ENCODE assay signal across 9 mouse cellular contexts in the genomic region with DNA sequence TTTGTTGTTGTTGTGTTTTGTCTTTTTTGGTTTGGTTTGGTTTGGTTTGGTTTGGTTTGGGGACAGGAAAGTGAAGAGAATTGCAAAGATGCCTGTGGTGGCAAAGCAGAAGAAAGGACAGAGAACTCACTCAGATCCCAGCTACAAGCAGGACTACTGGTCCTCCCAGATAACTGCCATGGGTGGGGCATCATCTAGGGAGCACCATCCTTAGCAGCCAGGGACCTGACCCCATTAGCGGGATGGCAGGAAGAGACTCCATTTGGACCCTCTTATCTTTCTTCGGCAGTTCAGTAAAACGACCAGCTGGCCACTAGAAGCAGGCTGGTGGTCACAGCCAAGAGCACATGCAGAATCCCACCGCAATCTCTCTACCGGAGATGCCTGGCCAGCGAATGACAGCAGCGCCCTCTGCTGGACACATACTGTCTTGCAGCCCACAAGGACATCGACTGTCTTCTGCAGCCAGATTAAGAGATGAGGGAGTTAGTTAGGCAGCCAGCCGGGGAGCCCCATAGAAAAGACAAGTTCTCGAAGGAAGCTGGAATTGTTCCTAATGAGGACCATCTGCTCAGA.
DNase-seq lines count a peak whose midpoint lies in the region; ATAC-seq and TF ChIP-seq lines count a peak whose summit lies in the region.
"Had no signal": no experiment of that assay in that cellular context is flagged by ENCODE, and none has a peak within 500 bp of the region (broad histone marks: within the 10 kb centered on the region; RNA-seq: fewer than 3 reads in every experiment).

No protein-coding gene starts in this region.

- TF ChIP-seq CTCF in testis, adult 2 months (IDR thresholded peaks at IDR 0.05; ENCODE audit: control insufficient read depth, insufficient read depth, insufficient replicate concordance, low read depth, low read length), result peak; percentile 99

- no peak for ATAC-seq in liver, embryonic 12.5 days
- peak; percentile 68 for ATAC-seq in kidney, embryonic 14.5 days (ENCODE audit: low FRiP score, low TSS enrichment)
- no peak for ATAC-seq in limb, embryonic 14.5 days (ENCODE audit: low FRiP score, low read depth)

- DNase-seq in liver, result peak; percentile 65
- DNase-seq in embryo, embryonic 11.5 days (ENCODE audit: low read depth, low spot score), result peak; percentile 75
- peak; percentile 35 to 74 for DNase-seq in heart, adult 18-20 months
- peak; percentile 66 for DNase-seq in limb, embryonic 14.5 days (ENCODE audit: low spot score)
- peak; percentile 12 to 49 for DNase-seq in natural killer cell, adult 2 months (ENCODE audit: low spot score in 2 of 2)

- H3K9ac ChIP-seq in liver, embryonic 12.5 days, result no peak overlapping the region
- no peak overlapping the region for H3K9ac ChIP-seq in kidney, embryonic 14.5 days (ENCODE audit: low read depth, low read length)
- H3K9ac ChIP-seq in limb, embryonic 14.5 days (ENCODE audit: low read depth, low read length, severe bottlenecking), result no peak overlapping the region
- H3K9ac ChIP-seq: stomach, embryonic 15.5 days had no signal

- no peaks in the 10 kb centered on the region for H3K9me3 ChIP-seq in liver, embryonic 12.5 days (replicated peaks)
- H3K9me3 ChIP-seq in kidney, embryonic 14.5 days (ENCODE audit: control insufficient read depth, low read length), result no peaks in the 10 kb centered on the region
- no peaks in the 10 kb centered on the region for H3K9me3 ChIP-seq in limb, embryonic 14.5 days (ENCODE audit: control insufficient read depth, low read length)
- H3K9me3 ChIP-seq: stomach, embryonic 15.5 days had no signal

- WGBS in liver, embryonic 12.5 days (ENCODE audit: insufficient replicate concordance), result 8% methylated on average over 10 of the region's 10 CpGs
- WGBS in kidney, embryonic 14.5 days, result 6% methylated on average over 10 of the region's 10 CpGs
- WGBS in limb, embryonic 14.5 days, result 8% methylated on average over 10 of the region's 10 CpGs

- no peak for TF ChIP-seq POLR2A in limb, embryonic 14.5 days (IDR thresholded peaks at IDR 0.05; ENCODE audit: borderline replicate concordance, extremely low read depth, insufficient read depth, insufficient read length)
- no peak for TF ChIP-seq POLR2A in testis, adult 2 months (IDR thresholded peaks at IDR 0.05; ENCODE audit: control insufficient read depth, low read depth, low read length)

- no peaks in the 10 kb centered on the region for H3K4me1 ChIP-seq in liver, embryonic 12.5 days
- no peaks in the 10 kb centered on the region for H3K4me1 ChIP-seq in kidney, embryonic 14.5 days (ENCODE audit: control insufficient read depth, insufficient read depth, low read length)
- H3K4me1 ChIP-seq in limb, embryonic 14.5 days (ENCODE audit: control insufficient read depth, insufficient read depth, low read length), result no peaks in the 10 kb centered on the region
- H3K4me1 ChIP-seq in testis, adult 2 months (ENCODE audit: control insufficient read depth, insufficient read depth, low read length), result peaks cover 9% of the 10 kb centered on the region

- H3K27ac ChIP-seq in liver, embryonic 12.5 days, result no peak overlapping the region
- no peak overlapping the region for H3K27ac ChIP-seq in kidney, embryonic 14.5 days (ENCODE audit: low read depth, low read length)
- H3K27ac ChIP-seq in limb, embryonic 14.5 days (replicated peaks; ENCODE audit: low read depth, low read length), result no peak overlapping the region
- no peak overlapping the region for H3K27ac ChIP-seq in testis, adult 2 months (ENCODE audit: control insufficient read depth, insufficient read depth, low read depth, low read length)
- H3K27ac ChIP-seq: stomach, embryonic 15.5 days had no signal

- H3K36me3 ChIP-seq in liver, embryonic 12.5 days, result no peaks in the 10 kb centered on the region
- H3K36me3 ChIP-seq in kidney, embryonic 14.5 days (ENCODE audit: control insufficient read depth, insufficient read depth, low read length), result no peaks in the 10 kb centered on the region
- H3K36me3 ChIP-seq in limb, embryonic 14.5 days (ENCODE audit: control insufficient read depth, insufficient read depth, low read length), result no peaks in the 10 kb centered on the region
- no peaks in the 10 kb centered on the region for H3K36me3 ChIP-seq in testis, adult 2 months (ENCODE audit: control insufficient read depth, insufficient read depth, low read length)
- H3K36me3 ChIP-seq: stomach, embryonic 15.5 days had no signal

- H3K27me3 ChIP-seq in liver, embryonic 12.5 days (replicated peaks), result no peaks in the 10 kb centered on the region
- H3K27me3 ChIP-seq in kidney, embryonic 14.5 days (ENCODE audit: control insufficient read depth, insufficient read depth, low read length), result no peaks in the 10 kb centered on the region
- H3K27me3 ChIP-seq in limb, embryonic 14.5 days (ENCODE audit: control insufficient read depth, insufficient read depth, low read length), result no peaks in the 10 kb centered on the region
- H3K27me3 ChIP-seq in testis, adult 2 months (ENCODE audit: control insufficient read depth, insufficient read depth, low read length), result no peaks in the 10 kb centered on the region
- H3K27me3 ChIP-seq: stomach, embryonic 15.5 days had no signal

- H3K4me3 ChIP-seq in liver, embryonic 12.5 days, result no peak overlapping the region
- H3K4me3 ChIP-seq in kidney, embryonic 14.5 days (ENCODE audit: low read length), result no peak overlapping the region
- no peak overlapping the region for H3K4me3 ChIP-seq in limb, embryonic 14.5 days (replicated peaks; ENCODE audit: low read length)
- peak overlapping the region; percentile 19; the same call in 1 of the 2 replicates for H3K4me3 ChIP-seq in testis, adult 2 months (ENCODE audit: control insufficient read depth, low read depth, low read length)
- H3K4me3 ChIP-seq: stomach, embryonic 15.5 days had no signal

- H3K4me2 ChIP-seq in liver, embryonic 12.5 days, result no peak overlapping the region
- H3K4me2 ChIP-seq in kidney, embryonic 14.5 days (replicated peaks; ENCODE audit: low read depth, low read length), result peak overlapping the region; percentile 12; the same call in 1 of the 2 replicates
- no peak overlapping the region; the same call in 1 of the 2 replicates for H3K4me2 ChIP-seq in limb, embryonic 14.5 days (replicated peaks; ENCODE audit: low read depth, low read length, severe bottlenecking)
- H3K4me2 ChIP-seq: stomach, embryonic 15.5 days had no signal
